Mouse (Mus musculus): ENCODE data around the gene Srms. TPM values are rescaled to one million over a fixed set of nuclear protein-coding genes. Genes with fewer than 3 reads are reported as not detected.
A peak's percentile ranks its signal among the peaks of the same experiment; 100 is the strongest.

Srms gene
- 1.7 and 1.8 TPM in 2 replicates for polyA plus RNA-seq (2015; fragmentation: Nextera tagmentation; extraction: Ambion mirVana)

DNA sequence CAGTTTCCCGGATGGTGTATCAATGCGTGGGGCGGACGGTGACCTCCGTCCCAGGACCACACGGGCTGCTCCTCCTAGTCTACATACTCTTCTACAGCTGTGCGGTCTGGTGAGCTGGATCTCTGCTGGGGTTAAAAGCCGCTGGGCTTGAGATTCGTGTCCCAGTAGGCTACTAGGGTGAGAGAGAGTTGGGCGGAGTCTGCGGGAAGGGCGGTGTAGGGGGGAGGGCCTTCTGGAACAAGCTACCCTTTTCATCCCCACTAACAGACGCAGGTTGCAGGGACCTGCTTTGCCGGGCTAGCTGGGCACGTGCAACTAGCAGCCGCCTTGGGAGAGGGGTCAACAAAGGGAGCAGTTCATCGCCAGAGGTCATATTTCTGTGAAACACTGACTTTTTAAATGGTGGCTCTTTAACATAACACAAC, at the start of gene Srms:
Gene Srms (minus strand): TSS at position 165 of the 425 bp plus-strand sequence.
- 4% methylated on average over 17 of the region's 17 CpGs for WGBS
- H3K4me3 ChIP-seq (ENCODE audit: low read depth, low read length), result peak within 1 kb of the TSS; percentile 39
- TF ChIP-seq EP300 (optimal IDR thresholded peaks at IDR 0.05), result no peak
- no peak for TF ChIP-seq CTCF (IDR thresholded peaks at IDR 0.05; ENCODE audit: low read depth)
- peak within 1 kb of the TSS; percentile 31 for H3K9ac ChIP-seq (ENCODE audit: low read length)
- H3K9me3 ChIP-seq (ENCODE audit: control insufficient read depth, low read length), result no peaks in the 10 kb centered on the region
- DNase-seq (ENCODE audit: low spot score), result peak; percentile 57
- peak; percentile 77; the same call in 1 of the 2 replicates for ATAC-seq (ENCODE audit: low FRiP score, low TSS enrichment)
- H3K36me3 ChIP-seq (ENCODE audit: control insufficient read depth, insufficient read depth, low read length), result no peaks in the 10 kb centered on the region
- H3K27ac ChIP-seq (replicated peaks), result no peak within 1 kb of the TSS
- peak within 1 kb of the TSS; percentile 59 for H3K4me2 ChIP-seq (replicated peaks; ENCODE audit: low read depth)
- H3K27me3 ChIP-seq (ENCODE audit: control insufficient read depth, insufficient read depth, low read length), result no peaks in the 10 kb centered on the region
- H3K4me1 ChIP-seq (replicated peaks; ENCODE audit: control insufficient read depth, insufficient read depth), result no peaks in the 10 kb centered on the region

- ATAC-seq (ENCODE audit: low FRiP score, low TSS enrichment) (no peak), DNase-seq (ENCODE audit: low spot score) (no peak)
- TF ChIP-seq CTCF (IDR thresholded peaks at IDR 0.05; ENCODE audit: low read depth), result no peak
- TF ChIP-seq EP300 (optimal IDR thresholded peaks at IDR 0.05), result no peak
- WGBS, result 69% methylated on average over 1 of the region's 1 CpGs
- Histone ChIP-seq H3K4me3 (ENCODE audit: low read depth, low read length) (no peak overlapping the region), H3K4me2 (replicated peaks; ENCODE audit: low read depth) (no peak overlapping the region), H3K9ac (ENCODE audit: low read length) (no peak overlapping the region), H3K9me3 (ENCODE audit: control insufficient read depth, low read length) (no peaks in the 10 kb centered on the region), H3K4me1 (replicated peaks; ENCODE audit: control insufficient read depth, insufficient read depth) (no peaks in the 10 kb centered on the region), H3K27ac (replicated peaks) (no peak overlapping the region), H3K27me3 (ENCODE audit: control insufficient read depth, insufficient read depth, low read length) (no peaks in the 10 kb centered on the region), H3K36me3 (ENCODE audit: control insufficient read depth, insufficient read depth, low read length) (peaks cover 19% of the 10 kb centered on the region)
Measured at GRCm38 (mm10) chr2:181253248-181253647, 40.3 kb upstream of the Srms start.

DNA sequence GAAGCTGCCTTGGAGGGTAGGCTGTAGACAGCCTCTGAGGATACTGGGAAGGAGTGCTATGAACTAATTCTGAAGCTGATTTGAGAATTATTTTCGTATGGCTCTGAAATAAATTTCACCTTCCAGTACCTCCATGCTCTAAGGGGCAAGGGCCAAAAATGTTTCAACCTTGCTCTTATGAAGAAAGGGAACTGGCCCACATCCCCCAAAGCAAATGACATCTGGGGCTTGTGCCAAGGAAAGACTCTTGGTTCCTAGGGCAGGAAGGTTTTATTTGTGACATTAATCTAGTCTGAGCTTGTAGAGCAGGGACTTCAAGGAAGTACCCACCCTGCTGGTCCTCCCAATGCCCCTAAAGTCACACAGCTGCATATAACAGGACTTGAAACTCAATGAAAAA, 38.9 kb upstream of the Srms start:
- H3K9ac ChIP-seq (ENCODE audit: low read length), result no peak overlapping the region
- H3K4me2 ChIP-seq (replicated peaks; ENCODE audit: low read depth), result no peak overlapping the region
- no peak overlapping the region for H3K27ac ChIP-seq (replicated peaks)
- no peaks in the 10 kb centered on the region for H3K9me3 ChIP-seq (ENCODE audit: control insufficient read depth, low read length)
- no peak for DNase-seq (ENCODE audit: low spot score)
- WGBS, result 70% methylated on average over 1 of the region's 1 CpGs
- H3K4me1 ChIP-seq (replicated peaks; ENCODE audit: control insufficient read depth, insufficient read depth), result no peaks in the 10 kb centered on the region
- ATAC-seq (ENCODE audit: low FRiP score, low TSS enrichment), result no peak
- TF ChIP-seq CTCF (IDR thresholded peaks at IDR 0.05; ENCODE audit: low read depth) (no peak), EP300 (optimal IDR thresholded peaks at IDR 0.05) (no peak)
- H3K27me3 ChIP-seq (ENCODE audit: control insufficient read depth, insufficient read depth, low read length), result no peaks in the 10 kb centered on the region
- H3K4me3 ChIP-seq (ENCODE audit: low read depth, low read length), result no peak overlapping the region
- H3K36me3 ChIP-seq (ENCODE audit: control insufficient read depth, insufficient read depth, low read length), result peaks cover 19% of the 10 kb centered on the region

DNA sequence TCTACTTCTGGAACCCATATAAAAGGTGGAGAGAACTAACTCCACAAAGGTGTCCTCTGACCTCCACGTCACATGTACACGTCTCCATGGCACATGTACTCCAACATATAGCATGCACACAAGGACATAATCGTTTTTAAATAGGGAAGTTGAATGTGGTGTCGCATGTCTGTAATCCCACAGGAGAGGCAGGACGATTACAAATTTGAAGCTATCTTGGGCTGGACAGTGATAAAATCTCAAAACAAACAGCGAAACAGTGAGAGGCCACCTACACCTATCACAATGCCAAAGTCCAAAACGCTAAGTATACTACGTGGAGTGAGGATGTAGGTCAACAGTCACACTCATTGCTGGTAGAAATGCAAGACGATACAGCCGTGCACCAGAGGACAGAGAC, 36.2 kb upstream of the Srms start:
- H3K36me3 ChIP-seq (ENCODE audit: control insufficient read depth, insufficient read depth, low read length), result peaks cover 12% of the 10 kb centered on the region
- TF ChIP-seq EP300 (optimal IDR thresholded peaks at IDR 0.05) (no peak), CTCF (IDR thresholded peaks at IDR 0.05; ENCODE audit: low read depth) (no peak)
- no peaks in the 10 kb centered on the region for H3K9me3 ChIP-seq (ENCODE audit: control insufficient read depth, low read length)
- no peaks in the 10 kb centered on the region for H3K27me3 ChIP-seq (ENCODE audit: control insufficient read depth, insufficient read depth, low read length)
- no peak overlapping the region for H3K27ac ChIP-seq (replicated peaks)
- 69% methylated on average over 10 of the region's 10 CpGs for WGBS
- H3K4me3 ChIP-seq (ENCODE audit: low read depth, low read length), result no peak overlapping the region
- no peaks in the 10 kb centered on the region for H3K4me1 ChIP-seq (replicated peaks; ENCODE audit: control insufficient read depth, insufficient read depth)
- H3K4me2 ChIP-seq (replicated peaks; ENCODE audit: low read depth), result no peak overlapping the region
- H3K9ac ChIP-seq (ENCODE audit: low read length), result no peak overlapping the region
- DNase-seq (ENCODE audit: low spot score), result peak; percentile 33
- peak; percentile 93 for ATAC-seq (ENCODE audit: low FRiP score, low TSS enrichment)

GRCm38 (mm10) chr2:181245031-181245430, 32.0 kb upstream of the Srms start:
- Histone ChIP-seq H3K36me3 (ENCODE audit: control insufficient read depth, insufficient read depth, low read length) (no peaks in the 10 kb centered on the region; the same call in 1 of the 2 replicates), H3K9ac (ENCODE audit: low read length) (no peak overlapping the region), H3K4me3 (ENCODE audit: low read depth, low read length) (no peak overlapping the region), H3K4me2 (replicated peaks; ENCODE audit: low read depth) (no peak overlapping the region), H3K27me3 (ENCODE audit: control insufficient read depth, insufficient read depth, low read length) (no peaks in the 10 kb centered on the region), H3K27ac (replicated peaks) (no peak overlapping the region), H3K4me1 (replicated peaks; ENCODE audit: control insufficient read depth, insufficient read depth) (no peaks in the 10 kb centered on the region; the same call in 1 of the 2 replicates), H3K9me3 (ENCODE audit: control insufficient read depth, low read length) (no peaks in the 10 kb centered on the region)
- WGBS, result 19% methylated on average over 2 of the region's 2 CpGs
- ATAC-seq (ENCODE audit: low FRiP score, low TSS enrichment), result no peak
- no peak for DNase-seq (ENCODE audit: low spot score)
- TF ChIP-seq EP300 (optimal IDR thresholded peaks at IDR 0.05), result no peak
- no peak for TF ChIP-seq CTCF (IDR thresholded peaks at IDR 0.05; ENCODE audit: low read depth)

- Histone ChIP-seq H3K9me3 (ENCODE audit: control insufficient read depth, low read length) (no peaks in the 10 kb centered on the region), H3K4me3 (ENCODE audit: low read depth, low read length) (no peak overlapping the region), H3K27ac (replicated peaks) (0 out of 2 replicates have a peak overlapping the region, but pooled peaks have one; percentile 14), H3K36me3 (ENCODE audit: control insufficient read depth, insufficient read depth, low read length) (no peaks in the 10 kb centered on the region; the same call in 1 of the 2 replicates), H3K9ac (ENCODE audit: low read length) (no peak overlapping the region), H3K4me1 (replicated peaks; ENCODE audit: control insufficient read depth, insufficient read depth) (no peaks in the 10 kb centered on the region; the same call in 1 of the 2 replicates), H3K27me3 (ENCODE audit: control insufficient read depth, insufficient read depth, low read length) (no peaks in the 10 kb centered on the region), H3K4me2 (replicated peaks; ENCODE audit: low read depth) (no peak overlapping the region)
- WGBS, result 36% methylated on average over 11 of the region's 11 CpGs
- DNase-seq (ENCODE audit: low spot score) (no peak), ATAC-seq (ENCODE audit: low FRiP score, low TSS enrichment) (peak; percentile 32)
- no peak for TF ChIP-seq EP300 (optimal IDR thresholded peaks at IDR 0.05)
- no peak for TF ChIP-seq CTCF (IDR thresholded peaks at IDR 0.05; ENCODE audit: low read depth)
Measured at GRCm38 (mm10) chr2:181243706-181244394, 30.9 kb upstream of the Srms start.
